Mouse (Mus musculus): Measurements from ENCODE around the gene B230217C12Rik.

DNA sequence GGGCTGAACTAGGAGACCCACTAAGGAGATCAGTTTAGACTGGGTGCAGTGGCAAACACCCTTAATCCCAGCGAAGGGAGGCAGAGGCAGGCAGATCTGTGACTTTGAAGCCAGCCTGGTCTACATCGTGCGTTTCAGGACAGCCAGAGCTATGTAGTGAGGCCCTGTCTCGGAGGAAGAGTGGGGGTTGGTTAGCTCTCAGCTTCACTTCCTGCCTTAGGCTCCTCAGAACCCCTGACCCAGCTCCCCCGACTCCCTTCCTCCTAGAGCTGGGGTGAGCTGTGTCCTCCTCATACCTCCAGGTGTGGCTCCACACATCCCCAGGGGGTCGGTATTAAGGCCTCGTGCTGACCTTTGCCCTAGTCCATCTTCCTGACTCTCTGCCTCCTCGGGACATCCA is 4.0 kb upstream of the B230217C12Rik start:
- TF ChIP-seq CTCF (IDR thresholded peaks at IDR 0.05; ENCODE audit: extremely low read depth, insufficient read depth, insufficient read length, insufficient replicate concordance): no peak
- TF ChIP-seq POLR2A (IDR thresholded peaks at IDR 0.05; ENCODE audit: low read depth, low read length): no peak
